Mouse (Mus musculus) lung, embryonic 16.5 days (tissue): ENCODE measurements around the gene Dlgap1. TPM values are rescaled to one million over a fixed set of nuclear protein-coding genes. Genes with fewer than 3 reads are reported as not detected.

Source experiments
- ATAC-seq: fragments of 200-750 bp; cut with Nextera tagmentation; 2 replicates; pipeline ENCODE4 v1.8.0; 2017; ENCODE audit warnings: low read depth, mild to moderate bottlenecking, moderate library complexity
- H3K27ac ChIP-seq: fragments of 300-500 bp; sonication (generic); 2 replicates; pipeline ENCODE4 v1.5.1; 2014; ENCODE audit warnings: mild to moderate bottlenecking, control low read depth, low read length
- H3K27me3 ChIP-seq: fragments of 300-500 bp; sonication (generic); 2 replicates; pipeline ENCODE4 v1.6.1; 2014; ENCODE audit warnings: low read depth, low read length, mixed read lengths; ENCODE audit not compliant: control insufficient read depth, insufficient read depth
- H3K36me3 ChIP-seq: fragments of 300-500 bp; sonication (generic); 2 replicates; pipeline ENCODE4 v1.6.1; 2014; ENCODE audit warnings: low read length; ENCODE audit not compliant: control insufficient read depth, insufficient read depth
- H3K4me1 ChIP-seq: fragments of 300-500 bp; sonication (generic); replicated peaks from 2 replicates; pipeline ENCODE4 v1.6.1; 2014; ENCODE audit warnings: low read length, mixed read lengths; ENCODE audit not compliant: control insufficient read depth, insufficient read depth
- H3K4me2 ChIP-seq: fragments of 300-500 bp; sonication (generic); 2 replicates; pipeline ENCODE4 v1.6.1; 2014; ENCODE audit warnings: low read depth, low read length, control low read depth
- H3K4me3 ChIP-seq: fragments of 300-500 bp; sonication (generic); 2 replicates; pipeline ENCODE4 v1.5.1; 2014; ENCODE audit warnings: mild to moderate bottlenecking, low read length, control low read depth
- H3K9ac ChIP-seq: fragments of 300-500 bp; sonication (generic); 2 replicates; pipeline ENCODE4 v1.6.1; 2014; ENCODE audit warnings: low read length, control low read depth
- H3K9me3 ChIP-seq: fragments of 300-500 bp; sonication (generic); 2 replicates; pipeline ENCODE4 v1.6.1; 2016; ENCODE audit warnings: low read length; ENCODE audit not compliant: control insufficient read depth
- WGBS: fragments of 180-500 bp; shearing (Covaris S2); extraction: QIAGEN DNeasy Blood & Tissue Kit; methylation state at CpG from one replicate; pipeline ENCODE4 v1.1.7; 2014; 5-methylcytosine and 5-hydroxymethylcytosine counted together
- polyA plus RNA-seq: library from polyadenylated mRNA; unstranded; fragments of >200 nt; fragmentation: Nextera tagmentation; extraction: Ambion mirVana; gene quantifications from 2 replicates; pipeline ENCODE4 v1.2.1, GENCODE M21; 2015

Gene Dlgap1
- polyA plus RNA-seq, 1 experiment from 2014 or later = 0.70 TPM

- Histone ChIP-seq H3K27me3 (no peaks in the 10 kb centered on the region), H3K27ac (no peak overlapping the region), H3K4me1 (no peaks in the 10 kb centered on the region), H3K4me3 (no peak overlapping the region), H3K36me3 (no peaks in the 10 kb centered on the region), H3K9me3 (no peaks in the 10 kb centered on the region), H3K9ac (no peak overlapping the region), H3K4me2 (no peak overlapping the region)
- ATAC-seq = no peak
- whole genome bisulfite sequencing = 47% methylated on average over 2 of the region's 2 CpGs
Observed at GRCm38 (mm10) chr17:70676522-70676921, 707.6 kb downstream of the Dlgap1 start.

DNA sequence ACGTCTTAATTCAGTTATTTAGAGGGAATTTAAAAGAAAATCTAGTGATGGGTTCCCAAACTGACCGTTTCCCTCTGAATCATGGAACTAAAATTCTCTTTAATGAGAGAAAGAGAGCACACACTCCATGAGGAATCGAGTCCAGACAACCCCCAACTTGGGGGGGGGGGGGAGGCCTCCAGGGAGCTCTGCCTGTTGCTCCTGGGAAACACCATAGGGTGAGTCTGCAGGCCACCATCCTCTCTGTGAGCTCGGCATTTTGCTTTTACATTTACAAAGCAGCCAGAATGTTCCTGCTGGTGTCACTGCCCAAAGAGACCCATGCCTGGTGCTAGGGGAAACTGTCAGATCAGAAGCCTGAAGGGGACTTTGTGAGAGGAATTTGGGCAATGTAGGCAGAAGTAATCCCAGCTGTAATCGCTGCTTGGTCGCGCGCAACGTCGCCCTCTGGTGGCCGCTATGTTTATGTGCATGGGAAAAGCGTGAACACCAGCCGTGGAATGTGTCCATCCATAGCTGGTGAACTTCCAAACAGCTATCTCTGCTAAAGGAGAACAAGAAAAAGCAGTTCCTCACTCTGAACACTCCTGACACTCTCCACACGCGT lies 714.8 kb downstream of the Dlgap1 start:
- Histone ChIP-seq H3K4me3 (no peak overlapping the region), H3K36me3 (no peaks in the 10 kb centered on the region), H3K4me1 (no peaks in the 10 kb centered on the region; the same call in 1 of the 2 replicates), H3K4me2 (no peak overlapping the region), H3K9me3 (no peaks in the 10 kb centered on the region), H3K27me3 (no peaks in the 10 kb centered on the region), H3K9ac (no peak overlapping the region), H3K27ac (no peak overlapping the region)
- ATAC-seq = peak; percentile 67
- 12% methylated on average over 15 of the region's 15 CpGs for WGBS

DNA sequence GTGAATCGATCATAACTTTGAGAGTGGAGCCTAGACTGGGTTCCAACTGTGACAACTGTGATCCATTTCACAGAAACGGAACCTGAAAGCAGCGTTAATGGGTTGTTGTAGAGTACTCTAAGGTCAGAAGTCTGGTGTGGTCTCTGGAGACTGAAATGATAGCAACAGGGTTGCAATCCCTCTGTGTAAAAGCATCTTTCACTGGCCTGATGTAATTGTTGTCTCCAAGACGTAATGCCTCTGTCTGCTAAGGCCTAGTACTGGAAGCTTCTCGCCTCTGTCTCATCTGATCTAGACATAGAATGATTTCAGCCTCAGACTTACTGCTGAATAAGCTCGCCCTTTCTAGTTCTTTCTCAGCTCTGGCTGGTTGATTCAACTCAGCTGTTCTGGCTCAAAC lies 721.3 kb downstream of the Dlgap1 start:
- H3K27me3 ChIP-seq = no peaks in the 10 kb centered on the region
- H3K9me3 ChIP-seq = no peaks in the 10 kb centered on the region
- H3K9ac ChIP-seq = no peak overlapping the region
- 79% methylated on average over 6 of the region's 6 CpGs for WGBS
- no peak overlapping the region for H3K27ac ChIP-seq
- no peak overlapping the region for H3K4me3 ChIP-seq
- H3K4me1 ChIP-seq = no peaks in the 10 kb centered on the region
- no peaks in the 10 kb centered on the region for H3K36me3 ChIP-seq
- no peak for ATAC-seq
- H3K4me2 ChIP-seq = no peak overlapping the region

- H3K9ac ChIP-seq = no peak overlapping the region
- H3K4me1 ChIP-seq = no peaks in the 10 kb centered on the region
- no peak overlapping the region for H3K27ac ChIP-seq
- H3K27me3 ChIP-seq = no peaks in the 10 kb centered on the region
- no peak for ATAC-seq
- no peak overlapping the region for H3K4me3 ChIP-seq
- H3K36me3 ChIP-seq = no peaks in the 10 kb centered on the region
- WGBS = 66% methylated on average over 8 of the region's 8 CpGs
- H3K9me3 ChIP-seq = no peaks in the 10 kb centered on the region
- no peak overlapping the region for H3K4me2 ChIP-seq
Observed at GRCm38 (mm10) chr17:70690598-70690997, 721.7 kb downstream of the Dlgap1 start.

DNA sequence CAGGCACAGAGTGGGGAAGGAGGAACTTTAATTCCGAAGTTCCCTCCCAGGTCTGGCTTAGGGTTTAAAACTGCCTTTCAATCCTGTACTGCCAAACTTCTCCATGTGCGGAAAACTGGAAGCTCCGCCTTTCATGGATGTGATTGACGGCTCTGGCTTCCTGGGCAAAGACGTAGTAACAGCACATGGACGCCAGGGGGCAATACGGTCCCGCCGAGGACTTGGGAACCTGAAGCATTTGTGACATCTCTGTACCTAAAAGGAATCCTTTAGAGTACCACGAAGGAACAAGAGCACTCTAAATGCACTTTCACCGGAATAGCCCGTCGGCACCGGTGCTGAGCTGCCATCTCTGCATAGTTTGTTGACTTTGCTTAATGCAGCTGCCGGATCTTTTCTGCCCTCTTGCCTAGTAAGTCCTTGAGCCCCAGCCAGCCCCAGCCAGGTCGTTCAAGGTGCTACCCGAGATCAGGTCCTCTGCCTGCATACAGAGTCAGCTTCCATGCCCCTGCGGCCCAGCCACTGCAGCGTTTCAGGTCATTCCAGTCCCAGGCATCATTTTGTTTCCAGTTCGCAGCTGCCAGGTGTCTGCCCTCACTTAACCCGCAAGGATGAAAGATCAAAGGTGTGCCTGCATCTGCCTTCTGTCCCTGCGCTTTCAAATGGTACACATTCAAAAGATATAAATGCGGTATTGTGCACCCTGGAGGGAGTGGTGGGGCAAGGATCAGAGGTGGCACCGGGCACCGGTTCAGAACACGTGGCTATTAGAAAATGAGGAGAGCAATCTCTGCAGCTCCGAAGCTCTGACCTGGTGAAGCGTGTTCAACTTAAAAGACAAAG lies 738.3 kb downstream of the Dlgap1 start:
- peak overlapping the region; percentile 23 for H3K9ac ChIP-seq
- ATAC-seq = peak; percentile 73
- WGBS = 2% methylated on average over 28 of the region's 28 CpGs
- H3K27ac ChIP-seq = no peak overlapping the region; the same call in 1 of the 2 replicates
- H3K4me1 ChIP-seq = peaks cover 9% of the 10 kb centered on the region
- H3K27me3 ChIP-seq = no peaks in the 10 kb centered on the region
- no peaks in the 10 kb centered on the region for H3K9me3 ChIP-seq
- peak overlapping the region; percentile 49 for H3K4me2 ChIP-seq
- H3K4me3 ChIP-seq = peak overlapping the region; percentile 27
- H3K36me3 ChIP-seq = no peaks in the 10 kb centered on the region

DNA sequence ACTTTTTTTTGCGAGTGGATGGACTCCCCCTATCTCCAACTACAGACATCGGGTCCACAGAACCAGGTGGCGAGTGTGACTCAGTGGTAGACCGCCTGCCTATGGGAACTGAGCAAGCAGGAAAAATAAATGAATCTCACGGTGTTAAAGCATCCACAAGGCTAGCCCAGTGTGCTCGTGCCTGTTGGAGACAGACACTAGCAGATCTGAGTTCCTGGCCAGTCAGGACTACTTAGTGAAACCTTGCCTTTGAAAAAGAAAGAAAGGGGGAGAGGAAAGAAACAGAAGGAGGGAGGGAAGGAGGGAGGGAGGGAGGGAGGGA lies 738.9 kb downstream of the Dlgap1 start:
- H3K4me2 ChIP-seq = peak overlapping the region; percentile 49; the same call in 1 of the 2 replicates
- no peak overlapping the region for H3K4me3 ChIP-seq
- H3K27me3 ChIP-seq = no peaks in the 10 kb centered on the region
- H3K36me3 ChIP-seq = no peaks in the 10 kb centered on the region
- H3K27ac ChIP-seq = no peak overlapping the region; the same call in 1 of the 2 replicates
- peaks cover 9% of the 10 kb centered on the region for H3K4me1 ChIP-seq
- WGBS = 22% methylated on average over 6 of the region's 6 CpGs
- H3K9ac ChIP-seq = no peak overlapping the region
- ATAC-seq = 0 out of 2 replicates have a peak, but pooled peaks have one; percentile 18
- H3K9me3 ChIP-seq = no peaks in the 10 kb centered on the region

GRCm38 (mm10) chr17:70709545-70709944 lies 740.7 kb downstream of the Dlgap1 start:
- no peaks in the 10 kb centered on the region for H3K9me3 ChIP-seq
- no peak overlapping the region for H3K9ac ChIP-seq
- H3K27ac ChIP-seq = no peak overlapping the region
- no peak for ATAC-seq
- 18% methylated on average over 5 of the region's 5 CpGs for WGBS
- no peaks in the 10 kb centered on the region for H3K27me3 ChIP-seq
- no peaks in the 10 kb centered on the region for H3K36me3 ChIP-seq
- H3K4me1 ChIP-seq = peaks cover 9% of the 10 kb centered on the region
- no peak overlapping the region for H3K4me2 ChIP-seq
- H3K4me3 ChIP-seq = no peak overlapping the region

DNA sequence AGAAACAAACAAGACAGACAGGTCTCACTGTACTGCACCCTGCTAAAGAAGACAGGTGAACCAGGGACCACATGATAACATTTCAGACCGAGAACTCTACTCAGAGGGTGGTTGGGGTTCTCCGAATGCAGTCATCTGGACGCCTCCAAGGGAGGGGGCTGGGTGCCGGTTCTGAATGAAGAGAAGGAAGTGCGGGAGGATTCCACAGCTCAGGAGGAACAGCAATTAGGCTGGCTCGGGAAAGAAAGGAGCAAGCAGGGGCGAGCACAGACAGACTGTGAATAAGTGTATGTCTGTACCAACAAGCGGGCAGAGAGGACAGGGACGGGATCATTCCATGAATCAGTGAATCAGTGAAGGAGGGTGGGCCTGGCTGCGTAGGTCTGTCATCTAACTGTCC lies 744.6 kb downstream of the Dlgap1 start:
- ATAC-seq = no peak
- 59% methylated on average over 10 of the region's 10 CpGs for WGBS
- Histone ChIP-seq H3K4me3 (no peak overlapping the region), H3K9me3 (no peaks in the 10 kb centered on the region), H3K9ac (no peak overlapping the region), H3K4me2 (no peak overlapping the region), H3K36me3 (no peaks in the 10 kb centered on the region), H3K27ac (no peak overlapping the region), H3K4me1 (no peaks in the 10 kb centered on the region), H3K27me3 (no peaks in the 10 kb centered on the region)

DNA sequence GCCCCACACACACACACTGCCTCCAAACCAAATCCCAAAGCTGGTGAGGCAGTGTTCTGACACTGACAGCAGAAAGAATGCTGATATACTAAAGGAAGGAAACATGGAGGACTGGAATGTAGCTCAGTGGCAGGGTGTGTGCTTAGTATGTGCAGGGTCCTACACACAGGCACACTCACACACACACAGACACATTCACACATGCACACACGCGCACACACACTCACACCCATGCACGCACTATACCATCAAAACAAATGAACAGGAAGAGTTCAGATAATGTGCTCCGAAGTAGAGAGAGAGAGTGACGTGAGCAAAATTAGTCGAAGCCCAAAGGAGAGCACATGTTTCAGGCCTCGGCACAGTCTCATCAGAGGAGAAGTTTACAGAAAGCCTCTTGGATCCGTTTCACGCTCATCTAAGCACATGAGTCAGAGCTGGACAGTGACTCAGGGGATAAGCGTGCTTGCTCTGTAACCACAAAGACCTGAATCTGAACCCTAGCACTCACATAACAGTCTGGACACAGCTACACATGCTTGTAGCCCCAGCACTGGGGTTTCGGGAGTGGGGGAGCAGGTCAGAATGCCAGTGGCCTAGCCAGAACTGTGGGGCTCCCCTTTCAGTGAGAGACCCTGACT lies 750.9 kb downstream of the Dlgap1 start:
- Histone ChIP-seq H3K9me3 (no peaks in the 10 kb centered on the region), H3K4me3 (no peak overlapping the region), H3K9ac (no peak overlapping the region), H3K4me2 (no peak overlapping the region), H3K27ac (no peak overlapping the region), H3K27me3 (no peaks in the 10 kb centered on the region), H3K36me3 (no peaks in the 10 kb centered on the region), H3K4me1 (no peaks in the 10 kb centered on the region)
- 69% methylated on average over 11 of the region's 11 CpGs for WGBS
- no peak for ATAC-seq
